Mouse (Mus musculus) thymus, postnatal 14 days (tissue): ENCODE measurements around the gene Gp1ba.

Experiments
- DNase-seq: peaks from one replicate; pipeline ENCODE4 v3.0.0; 2021

Gene Gp1ba

DNA sequence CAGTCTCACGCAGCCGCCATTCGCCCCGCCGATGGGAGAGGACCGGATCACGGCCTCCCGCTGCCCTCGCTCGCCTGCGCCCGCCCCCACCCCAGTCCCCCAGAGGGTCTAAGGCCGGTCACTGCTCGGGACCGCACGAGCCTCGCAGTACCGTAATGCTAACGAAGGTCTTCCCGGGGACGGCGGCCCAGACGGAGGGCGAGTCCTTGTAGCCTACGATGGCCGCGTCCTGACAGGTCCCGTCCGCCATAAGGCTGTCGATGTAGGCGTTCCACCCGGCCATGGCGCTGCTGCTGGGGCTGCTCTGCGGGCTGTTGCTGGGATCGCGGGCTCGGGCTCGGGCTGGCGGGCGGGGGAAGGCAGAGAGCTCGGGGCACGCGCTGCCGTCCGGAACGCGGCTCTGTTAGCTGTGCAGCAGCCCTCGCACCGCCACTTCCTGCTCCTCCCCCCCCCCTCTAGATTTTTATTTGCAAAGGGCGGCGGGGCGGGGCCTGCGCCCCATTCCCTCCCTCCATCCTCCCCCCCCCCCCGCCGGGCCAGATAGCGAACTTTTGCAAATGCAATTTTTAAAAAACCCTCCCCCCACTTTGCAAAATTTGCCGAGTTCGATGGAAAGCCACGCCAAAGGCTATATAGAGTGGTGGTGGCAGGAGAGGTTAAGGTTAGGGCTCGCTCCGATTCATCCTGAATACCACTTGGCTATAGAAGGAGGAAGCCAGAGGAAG is 15.4 kb downstream of the Gp1ba start, which contains the start of gene Pfn1:
Gene Pfn1, minus strand, starts transcription at position 447 of the 725 bp plus-strand sequence.
- peak; percentile 90 for DNase-seq

DNA sequence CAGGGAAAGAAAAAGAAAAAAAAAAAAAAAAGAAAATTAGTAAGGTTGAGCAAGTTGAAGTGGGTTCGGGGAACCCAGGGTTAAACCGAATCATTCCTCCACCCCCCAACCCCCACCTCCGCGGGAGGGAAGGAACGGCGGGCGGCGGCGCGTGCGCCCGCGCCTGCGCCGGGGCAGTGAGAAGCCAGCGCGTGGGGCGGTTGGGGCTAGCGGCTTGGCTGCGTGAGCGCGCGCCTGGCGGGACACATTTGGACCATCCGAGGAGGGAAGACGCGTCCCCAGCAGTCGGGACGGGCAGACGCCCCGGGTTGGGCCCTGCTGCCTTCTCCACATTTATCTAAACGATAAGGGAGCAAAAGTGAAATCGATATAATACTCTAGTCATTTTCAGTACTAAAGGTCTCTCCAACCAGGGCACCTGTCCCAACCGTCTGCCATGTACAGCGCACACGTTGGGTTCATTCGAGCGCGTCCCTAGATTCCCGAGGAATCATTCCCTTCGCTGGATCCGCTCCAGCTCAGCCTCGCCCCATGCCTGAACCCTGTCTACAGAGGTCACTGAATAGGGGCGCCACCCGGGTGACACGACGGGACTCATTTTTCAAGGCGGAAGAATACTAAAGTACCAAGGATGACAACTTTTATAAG is 16.1 kb downstream of the Gp1ba start:
- DNase-seq: peak; percentile 85

DNA sequence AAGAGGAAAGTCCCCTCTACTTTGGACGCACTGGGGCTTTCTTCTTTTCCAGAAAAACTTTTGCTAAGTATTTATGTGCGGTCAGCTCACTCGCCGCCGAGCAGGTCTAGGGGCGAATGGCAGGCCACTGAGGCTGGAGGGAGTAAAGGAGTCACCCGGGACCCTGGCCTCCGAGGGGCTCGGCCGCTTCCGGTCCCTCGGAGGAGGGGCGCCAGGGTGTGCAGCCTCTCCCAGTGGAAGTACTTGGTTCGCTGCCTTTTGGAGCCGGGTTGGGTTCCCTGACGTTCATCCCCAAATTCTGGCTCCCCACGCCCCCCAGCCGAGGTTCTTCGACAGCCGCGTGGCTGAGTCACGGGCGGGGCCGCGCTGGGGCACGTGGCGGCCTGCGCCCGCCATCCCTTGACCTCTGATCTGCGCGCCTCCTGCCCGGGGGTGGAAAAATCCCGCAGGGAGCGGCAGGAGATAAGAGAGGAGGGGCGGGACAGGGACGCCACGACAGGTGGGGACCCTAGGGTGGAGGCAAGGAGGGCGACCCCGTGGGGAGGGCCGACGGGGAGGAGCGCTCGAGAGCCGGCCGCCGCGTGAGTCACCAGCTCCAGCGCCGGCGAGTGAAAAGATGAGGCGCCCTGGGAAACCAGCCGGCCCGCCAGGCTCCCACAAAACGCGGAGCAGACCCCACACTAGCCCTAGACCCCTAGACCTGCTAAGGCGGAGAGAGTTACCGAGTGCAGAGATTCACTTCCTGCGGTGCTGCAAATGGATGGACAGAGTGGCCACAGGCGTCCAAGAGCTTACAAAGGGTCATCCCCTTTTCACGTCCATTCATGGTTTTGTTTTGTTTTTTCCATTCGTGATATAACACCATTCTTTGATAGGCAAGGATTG is 16.9 kb downstream of the Gp1ba start:
- DNase-seq: peak; percentile 73

DNA sequence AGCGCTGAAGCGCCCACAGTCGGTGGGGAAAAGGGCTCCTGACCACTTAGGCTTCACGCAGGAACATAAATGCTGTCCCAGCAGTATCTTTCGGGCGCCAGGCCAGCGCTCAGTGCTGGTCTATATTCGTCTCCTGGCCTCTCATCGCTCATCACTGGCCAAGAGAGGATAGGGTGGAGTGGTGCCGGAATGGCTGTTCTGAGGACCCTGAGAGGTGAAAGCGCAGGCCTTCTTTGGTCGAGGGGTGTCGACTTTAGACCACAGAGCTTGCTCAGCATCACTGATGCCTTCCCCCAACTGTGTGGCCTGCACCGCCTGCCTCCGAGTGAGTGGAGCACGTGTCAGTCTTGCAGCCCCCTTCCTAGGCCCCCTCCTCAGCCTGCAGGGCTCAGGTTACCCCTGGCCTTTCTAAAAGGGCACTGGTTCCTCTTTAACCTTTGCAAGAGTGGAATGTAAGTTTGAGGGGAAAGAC is 17.6 kb downstream of the Gp1ba start:
- DNase-seq: peak; percentile 37

DNA sequence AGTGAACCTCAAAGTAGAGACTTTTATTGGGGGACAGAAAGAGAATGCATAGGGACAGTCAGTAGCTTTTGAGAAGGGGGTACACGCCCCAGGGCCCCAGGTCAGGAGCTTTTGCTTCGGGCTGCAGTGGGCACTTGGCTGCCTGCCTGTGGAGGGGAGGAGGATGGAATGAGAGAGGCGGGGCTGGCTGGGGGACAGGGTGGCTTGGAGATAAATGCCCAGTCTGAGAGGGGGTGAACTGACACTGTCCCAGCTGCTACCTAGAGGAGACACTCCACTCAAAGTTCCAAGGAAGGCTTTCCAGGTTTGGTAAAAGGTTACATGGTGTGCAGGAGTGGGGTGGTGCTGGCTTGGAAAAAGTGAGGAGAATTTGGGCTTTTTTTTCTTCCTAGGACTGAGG is 18.0 kb downstream of the Gp1ba start, which contains the start of gene Eno3:
Gene Eno3, plus strand, starts transcription at position 239 of the 400 bp plus-strand sequence.
- no peak for DNase-seq

DNA sequence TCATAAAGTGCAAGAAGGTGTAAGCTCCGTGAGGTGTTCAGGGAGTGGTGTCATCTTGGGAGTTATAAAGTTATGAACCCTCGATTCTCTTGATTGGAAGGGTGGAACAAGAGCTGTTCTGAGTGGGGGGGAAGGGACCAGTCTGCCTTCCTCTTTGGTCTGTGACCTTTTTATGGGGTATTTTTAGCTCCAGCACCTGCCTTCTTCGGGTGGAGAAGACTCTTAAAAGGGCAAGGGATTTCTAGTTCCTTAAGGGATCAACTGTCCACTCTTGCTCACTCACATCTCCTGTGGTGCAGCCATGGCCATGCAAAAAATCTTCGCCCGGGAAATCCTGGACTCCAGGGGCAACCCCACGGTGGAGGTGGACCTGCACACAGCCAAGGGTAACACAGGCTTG is 18.7 kb downstream of the Gp1ba start:
- DNase-seq: no peak

DNA sequence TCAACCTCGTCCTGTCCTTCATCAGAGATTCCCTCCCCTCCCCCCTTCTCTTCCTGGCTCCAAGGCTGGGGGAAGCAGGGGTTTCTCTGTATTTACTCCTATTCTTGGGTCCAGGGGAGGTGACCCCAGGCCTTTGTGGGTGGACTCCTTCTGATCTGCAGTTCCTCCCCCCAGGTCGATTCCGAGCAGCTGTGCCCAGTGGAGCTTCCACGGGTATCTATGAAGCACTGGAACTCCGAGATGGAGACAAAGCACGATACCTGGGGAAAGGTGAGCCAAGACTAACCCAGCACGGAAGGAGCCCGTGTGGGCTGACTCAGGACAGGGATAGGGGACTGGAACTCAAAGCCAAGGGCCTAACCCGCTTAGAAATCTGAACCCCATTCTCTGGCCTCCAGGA is 19.1 kb downstream of the Gp1ba start:
- peak; percentile 42 for DNase-seq

DNA sequence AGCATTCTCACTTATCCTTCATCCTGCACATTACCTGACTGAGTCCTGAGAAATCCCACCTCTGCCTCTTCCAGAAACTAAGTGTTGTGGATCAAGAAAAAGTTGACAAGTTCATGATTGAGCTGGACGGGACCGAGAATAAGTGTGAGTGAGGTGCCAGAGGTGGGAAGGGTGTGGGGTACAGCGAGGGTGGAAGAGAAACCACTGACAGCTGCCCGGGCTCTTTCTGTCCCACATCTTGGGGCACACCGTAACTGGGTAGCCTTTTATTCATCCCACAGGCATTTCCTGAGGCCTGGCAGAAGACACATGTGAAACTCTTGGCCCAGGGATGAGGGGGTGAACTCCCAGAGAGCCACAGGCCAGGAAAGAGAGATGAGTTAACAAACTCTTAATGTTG is 19.6 kb downstream of the Gp1ba start:
- no peak for DNase-seq

DNA sequence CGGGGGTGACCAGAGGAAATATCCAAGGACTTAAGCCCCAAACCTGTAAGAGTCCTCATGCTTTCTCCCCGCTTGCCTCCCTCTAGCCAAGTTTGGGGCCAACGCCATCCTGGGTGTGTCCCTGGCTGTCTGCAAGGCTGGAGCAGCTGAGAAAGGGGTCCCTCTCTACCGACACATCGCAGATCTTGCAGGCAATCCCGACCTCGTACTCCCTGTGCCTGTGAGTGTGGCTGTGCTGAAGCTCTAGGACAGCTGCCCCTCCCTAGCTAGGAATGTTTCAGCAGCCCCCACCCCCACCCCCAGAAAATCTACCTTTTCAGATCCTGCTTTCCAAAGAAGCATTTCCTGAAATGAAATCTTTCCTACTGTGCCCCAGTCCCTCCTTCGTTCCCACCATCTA is 20.0 kb downstream of the Gp1ba start:
- no peak for DNase-seq

DNA sequence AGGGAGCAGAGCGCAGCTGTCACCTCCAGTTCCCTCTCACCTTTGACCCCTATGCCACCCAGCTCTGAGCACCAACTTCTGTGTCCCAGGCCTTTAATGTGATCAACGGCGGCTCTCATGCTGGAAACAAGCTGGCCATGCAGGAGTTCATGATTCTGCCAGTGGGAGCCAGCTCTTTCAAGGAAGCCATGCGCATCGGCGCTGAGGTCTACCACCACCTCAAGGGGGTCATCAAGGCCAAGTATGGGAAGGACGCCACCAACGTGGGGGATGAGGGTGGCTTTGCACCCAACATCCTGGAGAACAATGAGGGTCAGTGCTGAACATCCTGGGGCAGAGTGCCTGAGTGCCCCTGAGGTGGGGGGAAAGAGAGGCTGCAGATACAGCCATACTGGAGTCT is 21.6 kb downstream of the Gp1ba start:
- DNase-seq: no peak

DNA sequence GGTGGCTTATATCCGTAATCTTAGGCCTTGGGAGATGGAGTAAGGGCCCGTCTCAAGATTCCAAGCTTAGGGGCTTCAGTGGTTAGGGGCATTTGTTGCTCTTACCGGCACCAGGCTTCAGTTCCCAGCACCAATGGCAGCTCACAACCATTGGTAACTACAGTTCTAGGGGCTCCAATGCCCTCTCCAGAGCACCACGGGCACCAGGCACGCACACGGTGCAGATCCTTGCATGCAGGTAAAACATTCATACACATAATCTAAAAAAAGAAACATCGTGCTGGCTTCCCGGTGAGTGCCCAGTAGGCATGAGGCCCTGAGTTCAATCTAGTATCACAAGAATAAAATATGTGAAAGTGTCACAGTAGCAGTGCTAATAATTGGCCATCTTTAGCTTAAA is 24.2 kb downstream of the Gp1ba start:
- no peak for DNase-seq

DNA sequence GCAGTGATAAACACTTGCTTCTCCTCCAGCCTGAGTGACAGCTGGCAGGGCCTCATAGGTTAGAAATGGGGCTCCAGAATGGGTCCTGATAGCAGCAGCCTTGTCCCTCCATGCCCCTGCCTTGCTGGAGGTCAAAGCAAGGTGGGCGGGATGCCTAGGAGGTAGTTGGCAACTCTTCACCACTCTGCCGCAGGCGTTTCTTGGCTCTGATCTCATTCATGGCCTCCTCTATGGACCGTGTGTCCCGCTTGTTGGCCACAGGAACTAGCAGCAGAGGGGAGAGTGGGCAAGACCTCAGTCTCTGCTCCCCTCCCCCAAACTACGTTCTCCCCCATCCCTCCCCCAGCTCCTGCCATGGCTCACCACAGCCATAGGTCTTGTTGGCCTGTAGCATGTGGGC is 25.0 kb downstream of the Gp1ba start:
- no peak for DNase-seq

DNA sequence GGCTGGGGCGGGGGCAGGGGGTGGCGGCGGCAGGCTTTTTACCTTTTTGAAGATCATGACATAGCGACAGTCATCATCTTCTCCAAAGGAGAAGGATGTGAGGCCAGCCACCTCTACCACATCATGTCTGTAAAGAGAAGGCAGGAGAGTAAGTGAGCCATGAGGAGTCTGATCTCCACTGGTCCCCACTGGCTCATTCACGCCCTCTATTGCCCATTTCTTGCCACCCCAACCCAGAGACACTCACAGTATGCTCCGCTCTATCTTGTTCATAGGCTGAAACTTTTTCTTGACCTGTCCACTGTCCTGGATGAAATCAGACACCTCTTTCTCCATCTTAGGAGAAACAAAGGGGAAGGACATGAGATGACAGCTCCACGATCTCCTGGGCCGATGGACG is 25.8 kb downstream of the Gp1ba start:
- no peak for DNase-seq

DNA sequence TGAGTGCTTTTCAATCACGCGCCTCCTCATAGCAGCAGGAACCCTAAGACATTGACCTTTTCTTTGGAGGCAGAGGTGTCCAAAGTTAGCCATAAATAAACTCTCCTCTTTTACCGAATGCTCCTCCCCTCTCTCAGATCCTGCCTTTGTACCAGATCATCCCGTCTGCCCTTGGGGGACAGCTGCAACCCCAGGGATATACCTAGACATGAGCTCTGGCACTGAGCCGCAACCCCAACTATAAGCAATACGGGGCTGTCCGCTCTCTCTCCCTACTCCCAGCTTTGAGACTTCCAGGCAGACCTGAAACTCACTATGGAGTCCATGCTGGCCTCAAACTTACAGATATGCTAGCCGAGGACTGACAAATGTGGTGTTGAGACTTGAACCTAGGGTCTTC is 27.8 kb downstream of the Gp1ba start:
- no peak for DNase-seq

DNA sequence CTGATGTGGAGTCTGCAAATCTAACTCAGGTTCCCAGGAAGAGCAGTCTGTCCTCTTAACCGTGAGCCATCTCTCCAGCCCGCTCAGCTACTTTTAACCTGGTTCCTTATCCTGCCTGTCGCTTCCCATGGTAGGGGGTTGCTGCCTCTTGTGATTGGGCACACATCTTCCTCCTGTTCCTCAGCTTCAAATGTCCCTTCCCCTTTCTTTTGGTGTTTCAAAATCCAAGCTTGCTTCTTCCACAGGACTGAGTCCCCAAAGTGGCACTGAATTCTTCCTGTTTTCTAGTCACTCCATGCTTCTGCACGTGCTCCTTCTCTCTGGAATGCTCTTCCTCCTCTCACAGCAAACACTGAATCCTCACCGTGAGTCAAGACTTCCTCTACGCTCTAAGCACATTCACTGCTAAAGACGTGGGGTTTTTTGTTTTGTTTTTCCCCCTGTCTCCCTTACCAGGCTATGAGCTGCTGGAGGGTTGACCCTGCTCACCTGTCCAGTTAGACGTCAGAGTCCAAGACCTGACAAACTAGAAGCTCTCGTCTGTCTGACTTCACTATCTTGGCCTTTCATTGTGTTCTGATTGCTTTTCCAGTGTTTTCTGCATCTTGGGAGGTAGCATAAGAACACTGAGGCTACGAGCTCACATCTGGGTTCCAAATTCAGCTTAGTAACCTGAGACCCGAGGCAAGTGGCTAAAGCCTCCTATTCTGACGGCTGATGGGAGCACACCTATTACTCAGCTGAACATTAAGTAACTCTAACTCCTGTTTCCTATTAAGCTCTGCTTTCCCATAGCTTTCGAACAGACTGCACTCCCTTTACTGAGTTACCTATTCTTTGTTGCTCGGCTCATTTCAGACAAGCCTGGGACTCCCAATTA is 28.6 kb downstream of the Gp1ba start:
- DNase-seq: no peak

DNA sequence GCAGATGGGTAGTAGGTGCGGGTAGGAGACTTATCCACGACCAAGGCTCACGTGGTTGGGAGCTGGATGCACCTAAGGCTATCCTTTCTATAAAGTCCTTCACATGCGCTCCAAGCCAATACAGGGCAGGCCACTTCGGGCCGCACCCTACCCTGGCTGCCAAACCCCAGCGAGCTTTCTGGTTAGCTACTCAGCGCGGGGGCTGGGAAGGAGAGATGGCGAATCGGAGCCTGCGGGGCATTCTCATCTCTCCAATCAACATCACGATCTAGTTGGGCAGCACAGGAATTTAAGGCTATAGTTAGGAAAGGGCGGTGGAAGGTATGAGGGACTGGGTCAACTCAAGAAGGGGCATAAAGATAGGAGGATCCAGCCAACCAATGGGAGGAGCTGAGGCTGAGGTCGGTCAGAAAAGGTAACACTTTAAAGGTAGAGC is 29.4 kb downstream of the Gp1ba start:
- no peak for DNase-seq

DNA sequence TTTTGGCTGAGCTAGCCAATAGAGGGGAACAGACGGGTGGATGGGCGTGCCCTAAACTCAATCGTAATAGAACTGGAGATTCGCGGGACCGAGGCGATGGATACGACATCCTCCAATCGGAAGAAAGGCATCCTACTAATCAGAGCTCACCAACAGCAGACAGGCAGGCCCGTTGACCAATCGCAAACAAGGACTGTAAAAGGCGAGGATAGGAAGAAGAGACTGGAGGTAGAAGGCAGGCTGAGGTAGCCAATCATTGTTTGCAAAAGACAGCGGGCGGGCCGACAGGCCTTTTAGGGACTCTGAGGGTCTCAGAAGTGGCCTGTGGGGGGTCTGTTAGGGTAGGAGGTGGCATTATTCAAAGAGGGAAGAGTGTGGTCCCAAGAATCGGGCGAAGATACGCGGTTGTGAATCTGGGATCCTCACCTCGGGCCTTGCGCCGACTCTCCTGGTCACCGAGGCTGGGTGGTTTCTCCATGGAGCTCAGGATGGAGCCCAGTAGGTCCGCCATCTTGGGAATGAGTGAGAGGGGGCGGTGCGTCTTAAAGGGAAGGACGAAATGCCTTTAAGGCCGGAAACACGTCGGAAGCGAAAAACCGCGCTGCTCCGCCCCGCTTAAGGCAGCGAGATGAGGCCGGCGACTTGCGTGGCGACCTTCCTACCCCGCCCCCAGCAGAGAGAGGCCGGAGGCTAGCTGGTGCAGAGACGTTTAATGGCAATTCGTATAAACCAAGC is 30.0 kb downstream of the Gp1ba start, which contains the start of gene Spag7:
Gene Spag7, minus strand, starts transcription at position 646 of the 735 bp plus-strand sequence.
- DNase-seq: peak; percentile 94

DNA sequence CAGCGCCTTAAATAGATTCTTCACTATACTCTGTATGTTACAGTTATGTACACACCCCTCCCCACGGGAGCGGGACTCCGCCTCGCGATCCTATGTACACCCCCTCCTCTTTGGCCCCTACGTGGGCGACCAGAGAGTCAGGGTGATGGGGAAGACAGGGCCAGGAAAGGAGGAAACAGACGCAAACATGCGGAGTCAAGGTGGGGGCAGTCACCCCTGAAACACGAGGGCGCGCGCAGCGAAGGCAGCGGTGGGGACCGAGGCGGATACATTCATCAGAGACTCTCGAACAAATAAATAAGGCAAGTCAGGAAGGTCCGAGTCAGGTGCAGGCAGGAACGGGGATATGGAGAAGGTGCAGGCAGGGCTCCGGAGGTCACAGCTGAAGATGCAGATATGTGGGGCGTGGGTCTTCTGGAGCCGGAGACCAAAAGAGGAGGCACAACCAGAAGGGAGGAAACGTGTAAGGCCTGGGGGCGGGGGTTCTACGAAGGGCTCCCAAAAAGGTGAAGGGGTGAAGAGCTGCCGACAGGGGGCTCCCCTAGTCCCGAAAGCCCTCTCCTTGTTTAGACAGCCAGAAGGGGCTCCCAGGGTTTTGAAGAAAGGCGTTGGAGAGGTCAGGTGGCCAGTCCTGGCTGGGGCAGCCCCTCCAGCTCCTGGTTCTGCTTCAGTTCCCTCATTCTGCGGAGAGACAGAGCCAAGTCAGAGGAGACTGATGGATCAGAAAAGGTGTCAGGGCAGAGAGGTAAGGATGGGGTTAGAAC is 30.8 kb downstream of the Gp1ba start:
- peak; percentile 95 for DNase-seq

DNA sequence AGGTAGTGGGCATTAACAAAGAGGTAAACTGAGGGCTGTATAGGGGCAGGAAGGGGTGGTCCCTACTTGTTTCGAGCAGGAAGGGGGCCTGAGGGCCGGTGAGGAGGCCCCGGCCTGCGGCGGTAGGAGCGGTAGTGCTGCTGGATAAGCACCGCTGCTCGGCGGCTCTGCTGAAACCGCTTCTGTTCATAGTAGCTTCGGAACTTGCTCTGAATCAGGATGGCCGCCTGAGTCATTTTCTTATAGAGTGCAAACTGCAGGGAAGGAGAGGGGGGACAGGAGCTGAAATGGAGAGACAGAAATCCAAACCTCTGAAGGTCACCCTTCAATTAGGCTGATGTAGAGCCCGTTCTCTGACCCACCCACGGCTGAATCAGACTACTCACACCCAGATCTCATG is 31.6 kb downstream of the Gp1ba start:
- DNase-seq: no peak

DNA sequence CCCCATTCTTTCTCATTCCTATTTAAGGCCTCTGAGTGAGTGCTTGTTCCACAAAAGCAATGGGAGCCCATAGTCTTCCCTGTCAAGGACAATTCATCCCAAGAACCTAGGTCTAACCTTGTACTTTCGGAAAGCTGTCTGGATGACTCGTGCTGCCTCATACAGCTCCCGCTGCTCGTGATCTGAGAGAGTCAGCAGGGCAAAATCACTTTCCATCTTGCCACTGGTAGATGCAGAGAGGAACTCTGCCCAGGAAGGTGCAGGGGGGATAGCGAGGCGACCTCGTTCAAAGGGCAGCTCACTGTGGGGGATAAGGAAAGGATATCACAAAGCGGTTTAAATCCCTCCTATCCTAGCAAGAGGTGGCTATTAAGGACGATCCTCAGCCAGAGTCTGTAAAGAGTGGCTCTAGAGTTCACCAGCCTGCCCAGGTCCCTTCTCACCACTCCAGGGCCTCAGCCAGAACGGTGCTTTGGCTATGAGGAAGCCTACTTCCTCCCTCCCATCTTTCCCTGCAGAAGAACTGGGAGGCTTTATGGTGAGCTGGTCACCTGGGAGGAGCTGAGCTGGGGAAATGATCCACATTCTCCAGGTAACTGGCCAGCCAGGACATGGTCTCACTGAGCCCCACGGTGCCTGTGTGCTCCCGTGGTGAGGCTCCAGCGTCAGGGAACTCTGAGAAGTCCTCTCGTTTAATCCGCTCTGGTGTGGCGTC is 32.6 kb downstream of the Gp1ba start:
- no peak for DNase-seq
